Mouse (Mus musculus): ENCODE results near the gene Pltp.
"Not testable (repeated sequence)": the region's sequence is repeated elsewhere in the genome, so short reads cannot be mapped to it uniquely, and the experiment has no call there.

Gene Pltp

DNA sequence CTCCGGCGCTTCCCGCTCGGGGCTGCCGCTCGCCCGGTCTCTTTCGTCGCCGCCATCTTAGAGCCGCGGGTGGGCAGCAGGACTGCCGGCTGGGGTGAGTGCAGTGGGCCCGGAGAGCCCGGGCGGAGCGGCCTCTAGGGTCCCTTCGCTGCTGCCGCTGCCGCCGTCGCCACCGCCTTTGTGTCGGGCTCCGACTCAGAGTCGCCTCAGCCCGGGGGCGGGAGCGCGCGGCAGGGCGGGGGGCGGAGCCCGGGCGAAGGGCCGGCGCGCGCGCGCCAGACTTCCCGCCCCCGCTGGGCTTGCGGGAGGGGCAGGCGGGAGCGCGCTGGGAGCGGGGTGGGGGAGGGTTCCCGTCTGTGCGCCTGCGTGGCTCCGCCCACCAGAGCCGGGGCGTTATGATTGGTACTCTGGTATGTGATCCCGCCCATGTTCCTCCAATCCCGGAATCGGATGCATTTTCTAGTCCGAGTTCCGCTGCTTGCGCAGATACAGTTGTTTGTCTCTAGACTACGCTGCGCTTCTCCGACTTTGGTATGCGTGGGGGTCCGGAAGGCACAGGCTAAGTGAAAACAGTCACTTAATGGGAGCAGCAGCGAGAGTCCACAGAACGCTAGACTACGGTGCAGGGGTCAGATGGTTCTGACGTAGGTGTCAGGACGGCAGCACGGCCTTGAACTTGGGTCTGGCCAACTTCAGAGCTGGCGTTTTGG is 22.2 kb upstream of the Pltp start:
- in situ Hi-C loops (cut with MboI; ENCODE audit: unreplicated experiment in 2 of 2), result loop anchor here in 1 of 2 experiments (5.0 kb wide), 2 partner anchors 33 to 47 kb away; partner anchors contain the start of genes Ctsa, Neurl2 and Zfp335

DNA sequence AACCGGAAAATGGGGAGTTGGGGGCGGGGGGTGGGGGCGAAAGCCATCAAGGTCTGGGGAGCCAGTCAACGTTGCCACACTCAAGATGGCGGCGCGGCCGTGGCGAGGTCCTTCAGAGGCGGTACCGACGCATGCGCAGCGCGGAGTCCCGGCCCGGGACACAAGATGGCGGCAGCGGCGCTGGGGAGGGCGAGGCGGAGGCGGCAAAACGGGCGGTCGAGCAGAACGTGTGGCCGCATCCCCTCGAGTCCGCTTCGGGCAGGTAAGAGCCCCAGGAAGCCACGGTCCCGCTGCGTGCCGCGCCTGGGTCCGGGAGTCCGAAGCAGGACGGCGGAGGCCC is 21.7 kb upstream of the Pltp start, which contains the start of gene Pcif1:
Gene Pcif1, plus strand, starts transcription at position 77 of the 340 bp plus-strand sequence.
- in situ Hi-C loops (cut with MboI; ENCODE audit: unreplicated experiment in 2 of 2), result loop anchor here in 1 of 2 experiments (5.0 kb wide), 2 partner anchors 33 to 47 kb away; partner anchors contain the start of genes Ctsa, Neurl2 and Zfp335

DNA sequence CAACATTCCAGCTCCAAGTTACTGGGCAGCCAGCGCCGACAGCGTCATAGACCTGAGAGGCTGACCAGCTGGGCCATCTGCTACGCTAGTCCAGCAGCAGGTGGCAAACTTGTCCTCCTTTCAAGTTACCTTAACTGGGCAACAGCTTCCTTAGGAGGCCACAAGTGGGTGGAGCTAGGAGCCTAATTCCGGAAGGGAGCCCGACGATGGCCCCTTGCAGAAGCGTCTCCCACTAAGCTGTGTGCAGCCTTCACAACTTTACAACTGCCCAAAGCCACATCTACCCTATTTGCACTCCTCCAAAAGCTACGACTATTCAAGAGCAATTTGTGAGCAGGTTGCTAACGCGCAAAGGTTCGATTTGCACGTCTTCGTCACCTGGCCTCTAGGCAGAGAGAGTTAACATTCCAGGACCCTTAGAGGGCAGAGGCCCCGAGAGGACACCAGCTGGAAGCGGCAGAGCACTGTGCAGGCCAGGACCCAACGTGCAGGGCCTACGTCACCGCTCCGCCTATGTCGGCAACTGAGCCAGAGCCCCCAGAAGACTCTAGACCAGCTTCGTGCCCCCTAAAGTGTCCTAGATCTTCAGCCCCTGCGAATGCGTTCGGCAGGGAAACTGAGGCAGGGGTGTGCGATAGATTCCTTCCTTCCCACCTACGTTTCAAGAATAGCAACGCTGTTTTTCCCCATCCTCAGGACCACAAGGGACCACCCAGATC is 21.2 kb upstream of the Pltp start:
- in situ Hi-C loops (cut with MboI; ENCODE audit: unreplicated experiment in 2 of 2), result loop anchor here in 1 of 2 experiments (5.0 kb wide), 2 partner anchors 34 to 46 kb away; partner anchors contain the start of genes Ctsa, Neurl2 and Zfp335

DNA sequence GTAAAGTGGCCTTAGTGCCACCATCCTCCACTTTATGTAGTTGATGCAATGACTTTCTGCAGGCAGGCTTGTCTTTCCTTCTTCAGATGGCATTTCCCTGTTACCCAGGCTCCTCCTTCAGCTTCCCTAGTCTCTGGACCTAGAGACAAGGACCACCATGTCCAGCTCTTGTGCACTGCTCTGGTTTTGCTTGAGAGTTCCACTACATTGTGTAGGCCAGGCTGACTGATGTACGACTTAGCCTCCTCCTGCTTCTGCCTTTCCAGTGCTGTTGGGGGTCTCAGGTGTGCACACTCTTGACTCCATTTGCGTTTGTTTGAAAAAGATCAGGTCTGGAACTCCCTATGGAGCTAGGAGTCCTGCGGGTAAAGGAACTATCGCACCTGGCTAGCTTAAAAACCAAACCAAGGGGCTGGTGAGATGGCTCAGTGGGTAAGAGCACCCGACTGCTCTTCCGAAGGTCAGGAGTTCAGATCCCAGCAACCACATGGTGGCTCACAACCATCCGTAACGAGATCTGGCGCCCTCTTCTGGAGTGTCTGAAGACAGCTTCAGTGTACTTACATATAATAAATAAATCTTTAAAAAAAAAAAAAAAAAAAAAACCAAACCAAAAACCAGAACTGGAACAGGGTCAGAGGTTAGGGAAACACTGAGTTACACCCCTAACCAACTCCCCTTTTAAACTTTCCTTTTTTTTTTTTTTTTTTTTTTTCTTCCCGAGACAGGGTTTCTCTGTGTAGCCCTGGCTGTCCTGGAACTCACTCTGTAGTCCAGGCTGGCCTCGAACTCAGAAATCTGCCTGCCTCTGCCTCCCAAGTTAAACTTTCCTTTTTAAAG is 20.1 kb upstream of the Pltp start:
- in situ Hi-C loops (cut with MboI; ENCODE audit: unreplicated experiment in 2 of 2), result loop anchor here in 1 of 2 experiments (5.0 kb wide), 2 partner anchors 35 to 45 kb away; partner anchors contain the start of genes Ctsa, Neurl2 and Zfp335

DNA sequence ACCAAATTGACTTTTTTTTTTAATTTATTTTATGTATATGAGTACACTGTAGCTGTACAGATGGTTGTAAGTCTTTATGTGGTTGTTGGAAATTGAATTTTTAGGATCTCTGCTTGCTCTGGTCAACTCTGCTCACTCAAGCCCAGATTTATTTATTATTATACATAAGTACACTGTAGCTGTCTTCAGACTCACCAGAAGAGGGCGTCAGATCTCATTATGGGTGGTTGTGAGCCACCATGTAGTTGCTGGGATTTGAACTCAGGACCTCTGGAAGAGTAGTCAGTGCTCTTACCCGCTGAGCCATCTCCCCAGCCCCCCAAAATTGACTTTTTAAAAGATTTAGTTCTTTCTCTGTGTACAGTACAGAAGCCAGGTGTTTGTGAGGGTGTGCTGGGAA is 18.1 kb upstream of the Pltp start:
- in situ Hi-C loops (cut with MboI; ENCODE audit: unreplicated experiment in 2 of 2), result loop anchor here in 1 of 2 experiments (5.0 kb wide), 2 partner anchors 37 to 43 kb away; partner anchors contain the start of genes Ctsa, Neurl2 and Zfp335

DNA sequence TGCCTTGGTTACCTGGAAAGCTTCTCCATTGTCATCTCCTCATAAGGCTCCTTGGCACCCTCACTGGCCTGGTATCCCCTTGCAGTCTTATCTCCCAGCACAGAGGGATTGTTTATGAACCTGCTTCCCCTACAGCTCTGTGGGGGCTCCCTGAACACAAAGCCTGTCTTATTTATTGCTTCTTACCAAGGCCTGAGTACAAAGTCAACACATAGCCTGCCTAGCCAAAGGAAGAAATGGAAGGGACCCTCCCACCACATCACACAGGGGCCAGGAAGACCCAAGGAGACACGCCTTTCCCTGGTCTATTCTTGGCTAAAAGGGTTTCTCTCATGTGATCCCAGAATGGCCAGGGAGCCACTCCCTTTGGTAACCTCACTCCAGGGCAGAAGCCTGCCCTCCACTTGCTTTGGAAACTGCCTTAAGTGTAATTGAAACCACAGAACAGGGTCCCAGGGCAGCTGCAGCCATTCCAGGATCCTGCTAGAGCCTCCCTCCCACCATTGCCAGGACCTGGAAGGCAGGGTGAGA is 16.8 kb upstream of the Pltp start:
- in situ Hi-C loops (cut with MboI; ENCODE audit: unreplicated experiment in 2 of 2), result loop anchor here in 1 of 2 experiments (5.0 kb wide), 1 partner anchor 42 kb away; the partner anchor contains the start of genes Ctsa and Neurl2

DNA sequence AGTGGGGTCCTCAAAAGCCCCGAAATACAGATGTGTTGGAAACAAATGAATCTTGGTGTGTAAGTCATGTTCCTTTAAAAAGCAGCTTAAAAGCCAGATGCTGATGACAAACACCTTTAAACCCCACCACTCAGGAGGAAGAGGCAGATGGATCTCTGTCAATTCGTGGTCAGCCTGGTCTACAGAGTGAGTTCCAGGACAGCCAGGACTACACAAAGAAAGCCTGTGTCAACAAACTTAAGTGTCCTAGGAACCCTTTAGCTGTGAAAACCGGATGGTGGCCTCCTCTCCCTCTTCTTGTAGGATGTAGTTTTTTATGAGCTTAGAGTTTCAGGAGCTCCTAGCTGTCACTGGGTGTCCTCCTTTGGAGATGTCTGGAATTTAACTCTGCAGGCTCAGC is 16.1 kb upstream of the Pltp start:
- in situ Hi-C loops (cut with MboI; ENCODE audit: unreplicated experiment in 2 of 2), result loop anchor here in 1 of 2 experiments (5.0 kb wide), 1 partner anchor 41 kb away; the partner anchor contains the start of genes Ctsa and Neurl2

DNA sequence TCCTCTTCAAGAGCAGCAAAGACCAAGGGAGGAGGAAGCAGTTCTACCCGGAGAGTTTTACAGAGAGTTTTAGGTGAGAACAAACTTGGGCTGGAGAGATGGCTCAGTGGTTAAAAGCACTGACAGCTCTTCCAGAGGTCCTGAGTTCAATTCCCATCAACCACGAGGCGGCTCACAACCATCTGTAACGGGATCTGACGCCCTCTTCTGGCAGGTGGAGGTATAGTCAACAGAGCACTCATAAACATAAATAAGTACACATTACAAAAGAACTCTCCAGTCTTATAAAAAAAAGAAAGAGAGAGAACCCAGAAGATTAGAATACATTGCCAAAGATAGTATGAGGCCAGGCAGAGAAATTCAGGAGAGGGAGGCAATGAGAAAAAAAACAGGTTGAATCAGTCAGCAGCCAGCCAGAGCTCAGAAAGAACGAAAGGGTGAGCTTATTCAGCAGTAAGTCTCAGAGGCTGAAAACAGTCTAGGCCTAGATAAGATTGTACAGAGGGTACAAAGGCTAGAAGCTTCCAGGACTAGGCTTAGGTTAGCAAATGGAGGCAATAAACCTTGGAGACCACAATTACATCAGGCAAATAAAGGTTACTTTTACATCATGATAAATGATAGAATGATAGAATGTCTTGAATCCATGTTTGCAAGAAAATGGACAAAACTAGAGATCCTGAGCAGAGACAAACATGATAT is 14.2 kb upstream of the Pltp start:
- in situ Hi-C loops (cut with MboI; ENCODE audit: unreplicated experiment in 2 of 2), result loop anchor here in 1 of 2 experiments (5.0 kb wide), 1 partner anchor 39 kb away; the partner anchor contains the start of genes Ctsa and Neurl2

DNA sequence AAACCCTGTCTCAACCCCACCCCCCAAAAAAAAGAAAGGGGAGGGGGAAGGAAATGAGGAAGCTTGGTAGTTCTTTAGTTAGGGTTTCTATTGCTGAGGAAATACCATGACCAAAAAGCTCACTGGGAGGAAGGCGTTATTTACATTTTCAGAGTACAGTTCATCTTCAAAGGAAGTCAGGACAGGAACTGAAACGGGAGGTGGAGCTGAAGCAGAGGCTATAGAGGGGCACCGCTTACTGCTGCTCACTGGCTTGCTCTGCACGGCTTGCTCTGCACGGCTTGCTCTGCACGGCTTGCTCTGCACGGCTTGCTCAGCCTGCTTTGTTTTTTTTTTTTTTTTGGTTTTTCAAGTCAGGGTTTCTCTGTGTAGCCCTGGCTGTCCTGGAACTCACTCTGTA is 11.0 kb upstream of the Pltp start:
- in situ Hi-C loops (cut with MboI; ENCODE audit: unreplicated experiment in 2 of 2), result no loop called here

DNA sequence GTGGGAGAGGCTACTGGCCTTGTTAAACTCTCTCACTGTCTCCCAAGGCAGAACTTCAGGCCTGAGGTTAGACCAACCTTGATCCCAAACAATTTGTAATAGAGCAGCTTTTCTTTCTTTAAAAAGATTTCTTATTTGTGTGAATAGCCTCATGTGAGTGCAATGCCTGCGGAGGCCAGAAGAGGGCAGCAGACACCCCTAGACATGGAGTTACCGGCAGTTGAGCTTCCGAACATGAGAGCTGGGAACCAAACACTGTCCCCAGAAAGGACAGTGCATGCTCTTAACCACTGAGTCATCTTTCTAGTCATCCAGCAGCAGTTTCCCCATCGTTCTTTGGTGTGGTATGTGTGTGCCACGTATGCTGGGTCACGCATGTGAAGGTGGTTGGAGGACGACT is 10.1 kb upstream of the Pltp start:
- in situ Hi-C loops (cut with MboI; ENCODE audit: unreplicated experiment in 2 of 2), result no loop called here

DNA sequence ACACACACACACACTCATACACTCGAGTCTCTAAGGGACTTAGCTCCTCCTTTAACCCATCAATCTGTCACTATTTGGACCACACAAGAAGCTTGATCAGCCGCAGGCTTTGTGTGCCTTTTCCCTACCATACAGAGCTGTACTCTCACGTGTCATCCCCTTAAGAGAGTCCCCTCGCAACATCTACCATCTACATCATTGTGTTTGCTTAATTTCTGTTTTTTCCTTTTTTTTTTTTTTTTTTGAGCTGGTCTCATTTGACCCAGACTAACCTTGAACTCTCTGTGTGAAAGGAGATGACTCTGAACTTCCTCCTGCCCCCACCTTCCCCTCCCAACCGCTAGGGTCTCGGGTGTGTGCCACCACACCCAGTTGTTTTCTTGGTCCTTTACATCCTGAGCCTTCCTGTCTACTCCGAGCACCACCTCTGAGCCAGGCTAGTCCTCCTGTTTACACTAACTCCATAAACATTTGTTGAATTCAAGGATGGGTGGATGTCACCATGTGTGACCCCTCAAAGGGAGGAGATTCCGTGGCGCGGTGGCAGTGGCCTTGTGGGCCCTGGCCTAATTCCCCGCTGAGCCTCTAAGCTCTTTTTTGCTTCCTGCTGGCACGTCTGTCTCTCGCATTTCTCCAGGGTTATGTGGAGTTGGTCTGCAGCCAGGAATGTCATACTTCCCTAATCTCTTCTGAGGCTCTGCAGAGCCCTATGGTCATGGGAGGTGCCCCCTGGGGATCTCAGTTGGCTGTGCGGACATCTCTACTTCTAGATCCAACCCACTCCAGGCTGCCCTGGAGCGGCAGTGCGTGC is 9.4 kb upstream of the Pltp start:
- in situ Hi-C loops (cut with MboI; ENCODE audit: unreplicated experiment in 2 of 2), result no loop called here

DNA sequence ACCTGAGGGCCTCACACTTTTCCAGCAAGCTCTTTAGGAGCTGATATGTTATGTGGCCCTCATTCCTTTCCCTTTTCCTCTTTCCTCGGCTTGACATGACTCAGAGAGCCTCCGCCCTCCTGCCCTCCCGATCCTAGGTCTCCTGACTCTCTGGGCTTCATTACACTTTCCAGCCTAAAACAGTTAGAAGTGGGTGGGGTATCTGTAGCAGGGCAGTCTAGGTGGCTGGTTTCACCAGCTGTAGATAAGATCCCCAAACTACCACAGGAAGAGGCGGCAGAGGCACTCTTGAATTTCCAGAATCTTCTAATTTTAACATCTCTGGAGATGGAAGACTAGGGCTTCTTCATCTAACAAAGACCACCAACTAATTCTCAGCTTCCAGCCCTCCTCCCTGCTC is 7.1 kb upstream of the Pltp start:
- in situ Hi-C loops (cut with MboI; ENCODE audit: unreplicated experiment in 2 of 2), result no loop called here

DNA sequence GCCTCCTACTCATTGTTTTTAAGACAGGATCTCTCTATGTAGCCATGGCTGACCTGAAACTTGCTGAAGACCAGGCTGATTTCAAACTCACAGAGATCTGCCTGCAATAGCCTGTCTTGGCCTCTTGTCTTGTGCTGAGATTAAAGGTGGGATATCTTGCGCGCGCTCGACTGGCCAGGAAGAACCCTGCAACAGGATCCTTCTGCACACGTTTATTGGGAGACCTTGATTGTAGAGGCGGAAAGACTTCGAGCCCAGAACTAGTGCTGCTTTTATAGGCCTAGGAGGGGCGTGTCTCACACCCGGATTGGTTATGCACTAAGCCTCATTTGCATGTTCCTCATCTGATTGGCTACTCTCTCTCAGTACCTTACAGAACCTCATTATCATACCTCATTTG is 5.9 kb upstream of the Pltp start:
- in situ Hi-C loops (cut with MboI; ENCODE audit: unreplicated experiment in 2 of 2), result not testable (repeated sequence)

DNA sequence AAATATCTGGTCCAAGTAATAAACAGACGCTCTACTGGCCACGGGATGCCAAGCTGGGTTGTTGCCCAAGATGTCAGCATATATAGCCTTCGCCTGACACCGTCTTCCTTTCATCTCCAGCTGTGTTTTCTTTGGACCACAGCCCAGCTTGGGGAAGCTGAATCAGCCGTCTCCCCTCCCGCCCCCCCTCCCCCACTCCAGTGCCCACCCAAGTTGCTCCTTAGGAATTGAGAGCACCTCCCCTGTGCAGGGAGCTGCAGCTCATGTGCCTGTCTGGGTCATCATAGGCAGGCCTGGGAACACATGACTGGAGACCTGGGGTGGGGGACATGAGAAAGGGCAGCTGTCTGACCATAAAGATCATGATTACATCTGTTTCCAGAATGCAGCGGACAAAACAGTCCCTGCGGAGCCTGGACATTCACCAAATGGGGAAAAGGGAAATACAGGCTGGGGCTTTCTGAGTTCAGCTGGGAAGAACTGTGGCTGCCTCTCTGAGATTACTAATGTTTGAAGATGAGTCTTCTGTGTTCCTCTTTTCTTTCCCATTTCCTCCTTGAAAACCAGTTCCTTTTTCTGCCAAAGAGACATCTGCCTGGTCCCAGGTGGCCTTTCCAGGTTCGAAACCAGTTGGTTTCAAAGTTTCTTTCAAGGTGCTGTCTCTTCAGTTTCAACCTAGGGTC is 4.8 kb upstream of the Pltp start:
- in situ Hi-C loops (cut with MboI; ENCODE audit: unreplicated experiment in 2 of 2), result no loop called here

DNA sequence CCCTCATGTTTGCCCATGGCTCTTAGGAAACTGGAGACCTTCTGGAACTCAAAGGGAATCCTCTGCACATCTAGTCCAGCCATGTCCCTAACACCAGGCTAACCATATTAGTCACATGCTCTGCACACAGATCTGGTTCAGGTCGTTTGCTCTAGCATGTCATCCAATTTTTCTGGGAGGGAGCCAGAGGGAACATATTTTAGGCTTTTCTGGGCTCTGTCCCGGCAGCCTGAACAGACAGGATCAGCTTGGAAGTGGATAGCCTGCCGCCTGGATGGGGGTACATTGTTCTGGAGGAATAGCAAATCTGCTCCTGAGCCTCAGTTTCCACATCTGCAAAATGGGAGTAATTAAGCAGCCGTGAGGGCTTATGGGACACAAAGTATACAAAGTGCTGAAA is 3.6 kb upstream of the Pltp start:
- in situ Hi-C loops (cut with MboI; ENCODE audit: unreplicated experiment in 2 of 2), result no loop called here

DNA sequence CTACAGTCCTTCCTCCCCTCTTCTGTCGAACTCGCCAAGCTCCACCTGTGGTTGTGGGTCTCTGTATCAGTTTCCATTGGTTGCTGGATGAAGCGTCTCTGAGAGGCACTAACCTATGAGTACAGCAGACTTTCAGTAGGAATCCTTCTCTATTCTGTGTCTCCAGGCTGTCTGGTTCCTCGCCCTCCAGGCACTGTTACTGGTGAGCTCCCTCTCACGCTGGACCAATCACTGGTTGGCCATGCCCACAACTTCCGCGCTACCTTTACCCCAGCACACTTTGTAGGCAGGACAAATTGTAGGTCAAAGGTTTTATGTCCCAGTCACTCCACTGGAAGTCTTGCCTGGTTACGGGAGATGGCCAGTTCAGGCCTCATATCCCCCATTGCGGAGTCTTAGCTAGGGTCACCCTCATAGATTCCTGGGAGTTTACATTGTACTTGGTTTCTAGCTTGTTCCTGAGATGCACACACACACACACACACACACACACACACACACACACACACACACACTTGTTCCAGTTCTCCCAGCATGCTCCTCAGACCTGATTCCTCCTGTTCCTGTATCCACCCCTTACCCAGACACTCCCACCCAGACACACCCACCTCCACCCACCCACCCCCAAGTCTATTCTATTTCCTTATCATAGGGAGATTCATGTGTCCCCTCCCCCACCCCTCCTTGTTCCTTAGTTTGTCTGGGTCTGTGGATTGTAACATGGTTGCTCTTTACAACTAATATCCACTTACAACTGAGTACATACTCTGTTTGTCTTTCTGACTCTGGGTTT is 2.3 kb upstream of the Pltp start:
- in situ Hi-C loops (cut with MboI; ENCODE audit: unreplicated experiment in 2 of 2), result no loop called here

DNA sequence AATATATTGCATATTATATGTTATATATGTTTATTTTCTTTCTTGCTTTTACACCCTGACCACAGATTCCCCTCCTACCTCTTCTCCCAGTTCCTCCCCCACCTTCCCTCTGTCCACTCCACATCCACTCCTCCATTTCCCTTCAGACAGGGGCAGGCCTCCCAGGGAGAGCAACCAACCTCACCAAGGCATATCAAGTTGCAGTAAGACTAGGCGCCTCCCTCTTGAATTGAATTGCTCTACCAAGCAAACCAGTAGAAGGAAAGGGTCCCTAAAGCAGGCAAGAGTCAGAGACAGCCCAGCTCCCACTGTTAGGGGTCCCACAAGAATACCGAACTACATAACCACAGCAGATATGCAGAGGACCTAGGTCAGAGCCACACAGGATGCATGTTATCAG is 1.6 kb upstream of the Pltp start:
- in situ Hi-C loops (cut with MboI; ENCODE audit: unreplicated experiment in 2 of 2), result no loop called here
